Mouse (Mus musculus): ENCODE data around the gene Ptpn3.

Ptpn3 gene

DNA sequence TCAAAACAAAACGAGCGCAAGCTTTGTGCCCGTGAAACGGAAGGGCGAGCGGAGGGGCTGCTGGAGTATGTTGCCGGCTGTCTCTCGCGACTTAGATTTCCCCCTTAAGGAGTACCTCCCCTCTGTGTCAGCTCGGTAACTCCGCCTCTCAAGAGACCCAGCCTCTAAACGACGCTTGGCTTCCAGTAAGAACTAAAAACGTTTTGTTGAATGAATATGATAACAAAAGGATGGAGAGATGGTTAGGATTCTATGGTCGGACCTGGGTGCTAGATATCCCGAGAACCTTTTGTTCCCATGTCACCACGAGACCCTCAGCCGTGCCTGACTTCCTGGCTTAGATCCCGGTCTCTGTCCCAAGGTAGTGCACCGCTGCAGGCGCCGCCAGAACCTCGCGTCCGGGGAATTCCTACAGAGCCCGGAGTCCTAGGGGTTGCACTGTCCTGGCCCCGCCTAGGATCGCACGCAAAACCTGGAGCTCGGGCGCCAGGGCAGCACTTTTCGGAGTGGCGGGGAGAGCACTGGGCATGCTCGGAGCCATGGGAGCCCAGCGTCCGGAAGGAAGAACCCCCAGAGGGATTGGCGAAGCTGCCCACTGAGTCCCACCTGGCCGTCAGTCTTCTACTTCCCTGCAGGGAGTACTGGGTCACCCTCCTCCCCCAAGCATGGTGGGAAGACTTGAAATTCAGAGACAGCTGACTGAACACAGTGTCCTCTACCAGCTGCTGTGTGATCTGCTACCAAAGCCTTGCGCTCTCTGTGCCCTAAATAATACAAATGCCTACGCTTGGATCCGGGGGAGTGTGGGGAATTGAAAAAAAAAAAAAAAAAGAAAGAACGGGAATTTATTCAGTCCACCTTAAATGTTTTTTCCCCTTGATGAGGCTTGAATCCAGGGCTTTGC lies at the start of gene Ptpn3:
Gene Ptpn3, minus strand, starts transcription at position 428 of the 904 bp plus-strand sequence.
- DNase-seq: peak; percentile 91

DNA sequence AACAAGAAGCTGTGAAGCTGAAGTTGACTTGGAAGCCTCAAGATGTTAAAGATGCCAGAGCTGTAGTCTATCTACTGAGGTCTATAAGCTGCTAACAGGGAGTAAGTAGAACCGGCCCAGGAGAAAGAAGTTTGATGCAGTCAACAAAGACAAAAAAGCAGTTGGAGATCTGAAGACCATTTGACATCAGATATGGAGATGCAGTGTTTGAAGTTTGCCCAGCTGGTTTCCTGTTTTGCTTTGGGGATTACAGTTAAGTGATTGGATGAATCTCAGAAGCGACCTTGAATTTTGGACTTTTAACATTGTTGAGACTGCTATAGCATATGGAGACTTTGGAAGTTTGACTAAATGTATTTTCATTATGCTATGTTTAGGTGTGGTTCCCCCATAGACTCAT lies 48.9 kb upstream of the Ptpn3 start:
- no peak for DNase-seq

DNA sequence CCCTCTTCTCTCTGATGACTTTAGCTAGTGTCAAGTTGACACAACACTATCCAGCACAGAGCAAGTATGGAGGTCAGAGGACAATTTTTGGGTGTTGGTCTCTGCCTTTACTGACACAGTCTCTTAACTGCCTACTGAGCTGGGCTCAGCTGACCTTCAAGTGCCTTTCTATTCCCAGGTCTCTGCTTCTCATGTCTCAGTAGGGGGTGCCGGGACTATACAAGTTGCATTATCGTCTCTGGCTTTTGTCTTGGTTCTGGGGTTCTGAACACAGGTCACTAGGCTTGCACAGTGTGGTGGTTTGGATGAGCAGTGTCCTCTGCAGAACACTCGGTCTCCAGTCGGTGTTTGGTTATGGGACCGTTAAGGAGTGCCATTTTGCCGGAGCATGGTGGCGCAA lies 42.4 kb upstream of the Ptpn3 start:
- no peak for DNase-seq

DNA sequence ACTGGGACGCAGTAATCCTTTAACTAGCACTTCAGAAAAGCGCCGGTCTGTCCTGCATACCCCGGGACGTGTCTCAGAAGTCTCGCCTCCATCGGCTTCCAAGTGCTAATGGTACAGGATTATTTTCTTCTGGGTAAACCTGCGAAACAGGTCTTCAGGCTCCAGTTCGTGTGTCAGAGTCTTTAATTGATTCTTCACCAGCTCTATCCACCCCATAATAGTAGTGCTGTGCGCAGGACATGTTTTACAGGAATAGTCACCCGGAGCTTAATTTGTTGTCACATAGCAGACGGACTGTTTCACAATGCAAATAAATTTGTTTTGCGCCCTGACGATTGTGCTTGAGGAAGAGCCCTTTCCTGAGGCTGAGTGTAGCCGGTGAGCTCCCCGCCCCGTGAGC lies 37.3 kb upstream of the Ptpn3 start:
- DNase-seq: no peak

DNA sequence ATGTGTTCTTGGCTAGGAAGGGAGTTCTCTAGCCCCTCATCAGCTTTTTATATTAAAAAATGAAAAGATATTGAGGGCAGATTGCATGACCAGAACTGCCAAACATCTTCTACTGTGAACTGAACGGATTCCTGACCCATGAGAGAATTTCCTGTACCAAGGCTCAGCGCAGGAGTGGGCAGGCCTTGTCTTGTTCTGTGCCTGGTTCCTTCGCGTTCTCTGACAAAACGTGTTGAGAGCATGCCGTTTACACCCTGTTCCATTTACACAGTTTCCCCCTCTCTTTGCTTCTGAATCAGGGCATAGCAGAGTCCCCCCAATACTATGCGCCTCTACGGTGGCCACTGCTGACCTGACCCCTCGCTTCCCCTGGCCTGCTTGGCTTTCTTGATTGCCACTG lies 36.4 kb upstream of the Ptpn3 start:
- DNase-seq: no peak

DNA sequence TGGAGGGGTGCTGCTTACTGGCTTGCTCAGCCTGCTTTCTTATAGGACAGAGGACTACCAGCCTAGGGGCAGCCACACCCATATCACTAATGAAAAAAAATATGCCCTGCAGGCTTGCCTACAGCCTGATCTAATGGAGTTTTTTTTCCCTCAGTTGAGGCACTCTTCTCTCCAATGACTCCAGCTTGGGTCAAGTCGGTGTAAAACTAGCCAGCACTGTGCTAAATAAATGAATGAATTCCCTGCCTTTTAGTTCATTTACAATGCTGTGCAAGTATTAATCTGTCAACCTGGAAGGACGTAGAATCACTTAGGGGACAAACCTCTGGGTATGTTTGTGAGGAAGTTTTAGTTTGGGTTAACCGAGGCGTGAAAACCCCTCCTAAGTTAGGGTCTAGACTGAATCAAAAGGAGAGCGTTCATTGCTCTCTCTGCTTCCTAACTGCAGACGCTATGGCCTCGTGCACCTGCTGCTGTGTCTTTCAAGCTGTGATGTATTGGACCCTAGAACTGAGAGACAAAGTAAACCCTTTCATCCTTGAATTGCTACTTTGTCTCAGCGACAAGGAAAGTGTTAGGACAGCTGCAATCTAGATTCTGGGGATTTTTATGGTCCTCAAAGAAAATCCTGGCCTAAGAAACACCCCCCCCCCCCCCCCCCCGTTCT lies 33.5 kb upstream of the Ptpn3 start:
- no peak for DNase-seq

DNA sequence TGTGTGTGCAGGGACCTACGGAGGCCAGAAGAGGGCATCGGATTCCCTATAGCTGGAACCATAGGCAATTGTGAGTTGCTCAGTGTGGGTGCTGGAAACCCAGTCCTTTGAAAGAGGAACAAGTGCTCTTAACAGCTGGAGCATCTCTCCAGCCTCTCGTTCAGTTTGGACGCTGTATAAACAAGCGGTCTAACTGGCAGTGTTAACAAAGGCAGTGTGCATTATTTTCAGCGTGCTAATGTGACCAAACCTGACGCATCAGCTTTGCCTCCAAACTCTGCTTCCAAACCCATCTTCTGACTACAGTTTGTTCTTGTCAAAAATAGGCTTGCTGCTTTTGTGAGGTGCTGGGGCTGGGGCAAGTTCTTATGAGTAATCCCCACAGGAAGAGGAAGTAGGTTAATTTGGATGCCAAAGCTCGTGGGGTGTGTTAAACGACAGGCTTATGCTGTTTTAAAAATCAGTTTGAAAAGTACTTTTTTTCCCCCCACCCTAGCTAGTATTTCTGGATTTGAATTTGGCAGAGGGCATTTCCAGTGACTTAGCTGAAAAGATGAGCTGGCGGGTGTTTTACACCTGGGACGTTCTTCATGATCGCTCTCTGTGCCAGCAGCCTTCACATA lies 32.4 kb upstream of the Ptpn3 start:
- DNase-seq: no peak

DNA sequence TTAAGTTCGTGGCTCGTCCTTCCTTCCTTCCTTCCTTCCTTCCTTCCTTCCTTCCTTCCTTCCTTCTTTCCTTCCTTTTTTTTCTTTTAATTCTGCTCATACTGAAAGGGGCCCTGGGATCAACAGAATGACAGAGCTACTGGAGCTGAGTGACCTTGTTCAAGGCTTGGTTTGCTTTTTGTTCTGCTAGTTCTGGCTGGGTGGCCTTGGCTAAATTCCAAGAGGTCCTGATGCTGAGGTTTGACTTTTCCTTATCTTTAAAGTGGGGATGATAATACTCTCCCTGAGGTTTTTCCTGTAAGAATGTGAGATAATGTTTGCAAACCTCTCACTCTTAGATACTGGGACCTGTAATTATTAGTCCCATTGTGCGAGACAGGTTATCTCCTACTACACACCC lies 30.9 kb upstream of the Ptpn3 start:
- DNase-seq: no peak

DNA sequence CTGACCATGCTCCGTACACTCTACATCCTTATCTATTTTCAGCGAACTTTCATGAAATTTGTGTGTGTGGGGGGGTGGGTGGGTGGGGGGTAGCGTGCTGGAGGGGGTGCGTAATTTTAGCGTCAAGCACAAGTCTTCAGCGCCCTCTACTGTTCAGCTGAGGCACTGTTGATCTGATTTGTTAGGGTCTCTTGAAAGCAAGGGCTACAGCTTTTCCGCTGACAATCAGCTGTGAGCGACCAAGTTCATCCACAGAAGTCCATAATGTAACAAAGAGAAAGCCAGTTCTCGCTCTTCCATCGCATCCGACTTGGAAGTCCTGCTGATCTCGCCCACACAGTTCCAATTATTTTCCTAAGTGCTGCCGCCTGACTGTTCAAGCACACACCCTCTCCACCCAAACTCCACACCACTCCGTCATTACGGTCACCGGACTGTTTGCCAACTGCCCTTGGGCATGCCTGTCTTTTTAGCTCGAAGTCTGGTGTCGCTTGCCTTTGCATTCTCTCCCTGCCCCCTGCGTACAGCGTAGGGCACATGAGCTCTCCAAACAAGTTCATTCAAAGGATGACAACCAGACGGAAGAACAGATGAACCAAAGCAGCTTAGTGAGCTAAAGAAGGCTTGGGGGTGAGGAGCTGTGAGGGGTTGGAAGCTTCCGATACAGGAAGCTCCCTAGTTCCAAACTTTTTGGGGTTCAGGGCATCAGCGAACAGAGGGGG lies 19.1 kb upstream of the Ptpn3 start:
- peak; percentile 47 for DNase-seq

DNA sequence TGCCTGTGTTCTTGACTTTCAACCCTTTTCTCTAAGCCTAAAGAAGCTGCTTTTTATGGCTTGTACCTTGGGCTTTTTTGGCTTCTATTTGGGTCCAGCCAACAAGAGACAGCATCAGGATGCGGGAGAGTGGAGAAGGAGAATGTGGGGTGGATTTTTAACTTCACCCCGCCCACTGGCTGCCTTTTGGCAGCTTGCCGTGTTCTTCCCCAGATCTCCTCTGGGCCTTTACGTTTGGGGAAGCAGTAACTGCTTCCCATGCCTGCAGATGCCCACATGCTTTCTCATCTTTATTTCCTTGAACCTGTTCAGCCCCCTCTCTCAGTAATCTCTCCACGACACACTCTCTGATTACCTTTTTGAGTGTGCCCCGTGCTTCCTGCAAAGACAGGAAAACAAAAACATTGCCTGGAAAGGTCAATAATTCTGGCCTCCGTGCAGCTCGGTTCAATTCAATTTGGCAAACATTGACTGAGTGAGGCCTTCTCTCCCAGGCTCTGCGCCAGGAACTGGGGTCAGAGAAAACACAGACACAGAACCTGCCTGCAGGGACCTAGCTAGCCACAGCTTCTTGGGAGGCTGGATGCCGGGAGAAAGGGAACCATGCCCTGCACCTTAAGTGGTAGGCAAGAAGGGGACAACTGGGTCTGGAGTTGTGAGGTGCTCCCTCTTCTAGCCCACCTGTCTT lies 17.0 kb upstream of the Ptpn3 start:
- peak; percentile 84 for DNase-seq

DNA sequence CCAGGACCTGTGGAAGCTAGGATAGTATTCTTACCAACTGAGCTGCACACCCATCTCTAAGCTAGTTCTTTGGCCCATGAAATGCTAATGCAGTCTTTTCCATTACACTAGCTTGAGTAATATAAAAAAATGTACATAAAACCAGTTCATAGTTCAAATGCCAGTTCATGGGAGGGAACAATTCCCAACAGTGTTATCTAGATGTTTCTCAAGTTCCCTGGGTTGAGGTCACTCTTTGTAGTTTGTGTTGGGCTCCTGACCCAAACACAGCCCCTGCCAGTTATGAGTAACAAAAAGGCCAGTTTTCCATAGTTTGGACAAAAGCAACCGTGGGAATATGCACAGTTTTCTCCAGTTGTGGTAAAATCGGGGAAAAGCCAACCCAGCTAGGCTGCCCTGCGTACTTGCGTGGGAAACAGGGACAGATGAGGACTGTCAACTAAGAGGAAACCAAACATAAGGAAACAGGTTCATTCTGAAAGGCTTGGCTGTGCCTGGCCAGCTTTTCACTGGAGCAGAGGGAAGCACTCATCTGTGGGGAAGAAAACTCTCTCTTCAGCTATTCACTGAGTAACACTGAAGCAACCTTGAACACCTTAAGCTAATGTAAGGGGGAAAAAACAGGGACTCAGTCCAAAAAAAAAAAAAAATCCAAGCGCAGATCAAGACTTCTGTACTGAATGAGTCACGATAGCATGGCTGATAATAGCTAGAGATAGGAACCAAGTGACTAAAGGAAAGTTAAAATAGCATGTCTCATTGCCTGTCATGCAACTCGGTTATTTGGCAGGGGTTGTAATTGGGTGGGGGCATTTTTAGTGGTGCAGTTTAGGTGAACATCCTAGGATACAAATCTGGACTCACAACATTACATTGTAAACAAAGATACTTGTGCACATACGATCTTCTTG lies 10.9 kb upstream of the Ptpn3 start:
- DNase-seq: no peak

DNA sequence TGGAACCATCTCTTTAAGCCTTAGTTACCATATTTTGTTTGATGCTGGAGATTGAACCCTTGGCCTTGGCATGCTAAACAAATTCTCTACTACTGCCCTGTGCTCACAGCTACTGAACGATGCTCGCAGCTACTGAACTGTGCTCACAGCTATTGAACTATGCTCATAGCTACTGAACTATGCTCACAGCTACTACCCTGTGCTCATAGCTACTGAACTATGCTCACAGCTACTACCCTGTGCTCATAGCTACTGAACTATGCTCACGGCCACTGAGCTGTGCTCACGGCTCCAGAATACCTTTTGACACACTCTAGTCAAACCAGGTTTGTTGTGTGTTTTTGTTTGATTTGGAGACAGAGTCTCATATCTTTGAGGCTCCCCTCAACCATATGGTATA lies 10.1 kb upstream of the Ptpn3 start:
- no peak for DNase-seq

DNA sequence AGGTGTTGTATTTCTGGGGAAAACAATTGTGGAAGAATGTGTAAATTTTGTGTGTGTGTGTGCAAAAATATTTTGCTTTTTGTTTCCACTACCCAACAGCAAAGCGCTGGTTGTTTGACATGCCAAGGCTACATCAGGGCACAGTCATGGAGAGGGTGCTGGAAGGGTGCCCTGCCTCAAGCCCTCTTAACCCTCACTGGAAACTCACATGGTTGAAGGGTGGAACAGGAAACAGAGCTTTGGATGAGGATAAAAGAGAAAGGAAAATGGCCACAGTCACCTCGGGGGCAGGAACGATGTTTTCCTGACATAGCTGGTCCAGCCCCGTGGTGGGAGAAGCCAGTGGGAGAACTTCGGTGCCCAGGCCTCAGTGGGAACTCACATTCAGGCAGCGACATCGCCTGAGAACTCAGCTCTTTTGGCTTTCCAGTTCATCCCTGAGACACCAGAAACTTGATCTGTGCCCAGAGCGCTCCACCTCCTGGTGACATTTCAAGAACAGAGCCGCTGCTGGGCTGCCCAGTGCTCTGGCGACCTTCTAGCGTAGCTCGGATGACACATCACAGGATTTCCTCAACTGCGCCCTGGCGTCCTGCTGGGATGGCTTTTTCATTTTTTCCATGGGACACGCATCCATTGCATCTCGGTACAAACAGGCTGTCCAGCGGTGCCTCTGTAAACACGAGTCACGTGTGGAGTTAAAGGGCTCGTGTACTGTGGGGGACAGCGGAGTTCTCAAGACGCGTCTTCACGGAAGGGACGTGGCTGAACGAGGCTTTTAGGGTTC lies 6.8 kb upstream of the Ptpn3 start:
- DNase-seq: peak; percentile 48

DNA sequence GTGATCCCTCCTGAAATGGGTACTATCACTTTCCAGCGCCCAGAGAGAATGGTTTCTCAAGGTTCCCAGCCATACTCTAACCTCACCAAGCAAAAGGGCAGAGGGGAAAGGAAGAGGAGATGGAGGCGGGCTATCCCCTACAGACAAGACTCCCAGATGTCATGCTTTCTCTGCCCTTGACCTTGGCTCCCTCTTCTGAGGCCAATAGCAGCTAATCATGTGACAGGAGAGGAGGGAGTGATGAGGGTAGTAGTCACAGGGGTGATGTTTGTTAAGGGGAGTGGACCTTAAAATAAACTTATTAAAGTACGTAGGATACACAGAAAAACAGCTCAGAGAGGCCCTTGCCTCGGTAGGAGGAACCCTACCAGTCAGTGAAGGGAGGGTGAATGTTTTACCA lies 6.1 kb upstream of the Ptpn3 start:
- DNase-seq: no peak

DNA sequence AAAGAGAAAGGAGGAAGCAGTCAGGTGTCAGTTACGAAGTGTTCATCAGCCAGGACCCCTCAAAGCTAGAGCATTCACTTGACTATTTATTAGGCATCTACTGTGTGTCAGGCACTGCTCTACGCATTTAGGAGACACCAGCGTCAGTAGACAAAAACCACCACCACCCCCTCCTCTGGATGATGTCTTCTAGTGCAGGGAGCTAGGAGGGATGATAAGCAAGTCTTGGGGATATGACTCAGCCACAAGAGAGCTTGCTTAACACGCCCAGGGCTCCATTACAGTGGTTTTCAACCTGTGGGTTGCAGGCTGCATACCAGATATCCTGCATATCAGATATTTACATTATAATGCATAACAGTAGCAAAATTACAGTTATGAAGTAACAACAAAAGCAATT lies 4.6 kb upstream of the Ptpn3 start:
- DNase-seq: no peak

DNA sequence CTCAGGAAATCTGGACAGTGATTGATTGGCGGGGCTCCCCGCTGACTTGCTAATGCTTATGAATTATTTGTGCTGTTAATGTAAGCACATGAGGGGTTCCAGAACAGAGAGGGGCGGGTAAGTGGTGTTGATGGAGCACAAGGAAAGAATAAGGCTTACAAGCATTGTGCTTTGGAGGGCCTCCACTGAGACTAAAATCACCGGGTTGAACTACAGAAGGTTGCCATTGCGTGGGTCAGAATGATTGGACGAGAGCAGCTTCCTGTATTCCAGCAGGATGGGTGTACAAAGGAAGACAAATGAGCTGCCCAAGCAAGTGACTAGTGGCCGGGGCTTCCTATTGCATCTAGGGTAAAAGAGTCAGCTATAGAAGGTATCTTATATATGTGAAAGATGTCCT lies 4.0 kb upstream of the Ptpn3 start:
- no peak for DNase-seq

DNA sequence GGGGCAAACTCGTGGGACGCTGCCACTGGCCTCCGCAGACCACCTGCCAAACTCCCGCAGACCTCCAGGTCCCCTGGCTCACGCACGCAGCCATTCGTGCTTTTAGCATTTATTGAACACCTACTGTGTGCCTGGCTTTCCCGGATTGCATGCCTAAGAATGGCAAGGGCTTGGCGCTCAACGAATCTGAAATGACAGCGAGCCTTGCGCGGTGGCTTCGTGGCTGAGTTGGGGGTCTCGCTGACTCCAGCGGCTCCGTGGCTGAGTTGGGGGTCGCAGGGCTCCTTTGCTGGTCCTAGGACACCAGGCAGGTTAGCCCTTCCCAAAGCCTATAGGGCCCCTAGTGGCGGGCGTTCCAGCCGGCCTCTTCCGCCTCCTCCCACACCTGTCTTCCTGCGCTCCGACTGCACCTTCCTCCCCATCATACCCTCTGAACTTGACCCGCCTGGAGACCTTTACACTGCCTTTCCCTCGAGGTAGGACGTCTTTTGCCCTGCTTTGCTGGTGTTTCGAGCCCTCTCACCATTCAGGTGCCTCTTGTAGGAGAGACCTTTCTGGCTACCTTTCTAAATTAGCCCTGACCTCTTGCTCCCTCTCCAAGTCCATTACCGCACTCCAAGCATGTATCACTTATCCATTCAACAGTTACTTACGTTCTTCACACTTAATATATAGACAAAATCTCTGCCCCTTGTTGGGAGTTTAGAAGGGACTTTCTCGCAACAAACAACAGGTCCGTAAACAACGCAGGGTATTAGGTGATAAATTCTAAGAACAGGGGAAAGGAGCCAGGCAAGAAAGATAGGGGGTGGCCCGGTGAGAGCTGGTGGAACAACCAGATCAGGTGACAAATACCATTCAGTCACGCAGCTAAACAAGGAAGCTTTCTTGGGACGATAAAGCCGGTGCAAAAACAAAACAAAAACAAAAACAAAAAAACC lies 898 bp downstream of the Ptpn3 start:
- peak; percentile 76 for DNase-seq

DNA sequence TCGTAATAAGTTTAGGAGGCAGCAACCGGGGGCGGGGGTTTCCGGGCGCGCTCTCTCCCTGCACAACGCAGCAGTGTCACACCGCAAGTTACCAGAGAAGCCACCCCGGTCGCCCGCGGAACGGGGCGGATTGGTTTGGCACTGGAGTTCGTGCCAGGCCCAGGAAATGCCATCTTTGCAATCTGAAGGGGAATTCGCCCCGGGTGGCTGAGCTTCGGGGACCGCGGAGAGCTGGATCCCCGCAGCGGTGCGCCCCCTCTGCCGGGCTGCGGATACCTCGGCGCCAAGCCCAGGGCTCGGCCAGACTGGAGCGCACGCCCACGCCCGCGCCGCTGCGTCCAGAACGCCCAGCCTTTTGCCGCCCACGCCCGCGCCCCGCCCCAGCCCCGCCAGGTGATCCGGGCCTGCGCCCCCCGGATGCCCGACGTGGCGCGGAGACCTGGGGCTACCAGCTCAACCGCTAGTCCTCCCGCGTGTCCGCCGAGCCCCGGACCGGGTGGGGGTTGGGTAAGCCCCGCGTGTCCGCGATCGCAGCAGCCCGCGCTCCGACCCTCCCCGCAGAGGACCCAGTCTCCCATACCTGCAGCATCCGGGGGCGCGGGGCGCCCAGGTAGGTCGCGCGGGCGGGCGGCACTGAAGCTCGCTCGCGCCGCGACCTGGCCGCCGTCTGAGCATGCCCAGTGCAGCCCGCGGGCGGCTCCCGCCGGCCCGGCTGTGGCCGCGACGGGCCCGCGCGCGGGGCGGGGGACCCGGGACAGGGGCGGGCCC lies 1.8 kb downstream of the Ptpn3 start:
- DNase-seq: peak; percentile 75

DNA sequence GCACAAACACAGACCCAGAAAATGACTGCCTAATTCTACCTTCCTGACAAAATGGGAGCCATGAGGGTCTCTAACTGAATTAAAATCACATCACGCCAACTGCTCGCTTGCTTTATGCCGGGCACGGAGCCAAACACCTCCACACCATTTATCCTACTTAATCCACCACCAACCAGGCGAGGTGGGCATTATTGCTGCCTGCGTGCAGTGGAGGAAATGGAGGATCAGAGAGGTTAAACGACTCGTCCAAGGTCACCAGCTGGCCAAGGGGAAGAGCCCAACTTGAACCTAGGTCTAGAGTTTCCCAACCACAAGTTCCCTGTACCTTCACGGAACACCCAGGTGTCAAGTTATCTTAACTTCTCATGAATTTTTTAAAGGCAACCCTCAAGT lies 2.3 kb downstream of the Ptpn3 start:
- no peak for DNase-seq
